Mouse (Mus musculus): ENCODE measurements at regions not wholly inside any gene's neighbourhood (a gene's known extent, or its start where the extent isn't known, plus 50 kb on each side); places are given as distances from the start of the nearest gene placed in this dataset.

DNA sequence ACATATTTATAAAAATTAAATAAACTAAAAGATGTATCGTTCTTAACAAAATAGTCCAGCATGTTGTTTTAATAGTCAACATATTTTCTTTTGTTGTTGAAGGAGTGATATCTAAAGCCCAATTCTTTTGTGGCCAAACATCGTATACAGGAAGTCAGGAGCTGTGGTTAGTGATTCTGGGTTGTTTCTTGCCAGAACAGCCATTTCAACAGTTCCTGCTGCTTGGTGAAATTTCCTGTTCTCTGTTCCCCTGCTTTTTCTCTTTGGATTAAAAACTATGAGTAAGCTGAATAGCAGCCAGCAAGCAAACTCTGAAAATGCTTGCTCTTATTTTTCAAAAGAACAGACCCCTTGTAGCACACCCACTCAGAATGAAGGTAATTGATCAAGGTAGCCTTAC is 70.2 kb upstream of the F13a1 start:
- no peak for TF ChIP-seq CTCF (IDR thresholded peaks at IDR 0.05; ENCODE audit: insufficient read depth, low read length)
- no peak for TF ChIP-seq POLR2A (IDR thresholded peaks at IDR 0.05; ENCODE audit: borderline replicate concordance, extremely low read depth, low read depth, low read length)

All from lung, adult 2 months (tissue).